Mouse (Mus musculus) heart, adult 2 months (tissue): ENCODE results near the gene Evi2a.

Source experiments
- CTCF ChIP-seq: fragments of 200-600 bp; IDR thresholded peaks from 2 replicates; pipeline ENCODE4 v1.8.1; 2022; ENCODE audit warnings: antibody characterized with exemption, mild to moderate bottlenecking, moderate library complexity
- EP300 ChIP-seq: fragments of 200-500 bp; IDR thresholded peaks from 2 replicates; pipeline ENCODE4 v1.6.1; 2011; ENCODE audit warnings: low read depth, low read length, control low read depth; ENCODE audit not compliant: insufficient read depth

GRCm38 (mm10) chr11:79526549-79526948, 3.9 kb downstream of the Evi2a start:
- TF ChIP-seq CTCF (no peak), EP300 (no peak)
